Mouse (Mus musculus): ENCODE data around the gene Fiz1.

GRCm38 (mm10) chr7:5057381-5057780 is 42.9 kb upstream of the Fiz1 start:
- TF ChIP-seq POLR2A (IDR thresholded peaks at IDR 0.05; ENCODE audit: borderline replicate concordance, extremely low read depth, low read depth, low read length) (no peak), CTCF (IDR thresholded peaks at IDR 0.05; ENCODE audit: insufficient read depth, low read length) (no peak)
